Mouse (Mus musculus): Measurements from ENCODE around the gene Gmfg. TPM values are rescaled to one million over a fixed set of nuclear protein-coding genes. Genes with fewer than 3 reads are reported as not detected.

Gmfg gene
- total RNA-seq, 2 experiments from 2014 or later: 1.3 to 1.6 TPM

GRCm38 (mm10) chr7:28440739-28441138 is 3.5 kb downstream of the Gmfg start:
- TF ChIP-seq CTCF (IDR thresholded peaks at IDR 0.05): no peak
- no peak for DNase-seq (ENCODE audit: extremely low spot score in 1 of 2, low spot score in 2 of 2)
- Histone ChIP-seq H3K4me3 (no peak overlapping the region), H3K27ac (no peak overlapping the region)
- intact Hi-C loops (cut with DNase I): no loop called here

DNA sequence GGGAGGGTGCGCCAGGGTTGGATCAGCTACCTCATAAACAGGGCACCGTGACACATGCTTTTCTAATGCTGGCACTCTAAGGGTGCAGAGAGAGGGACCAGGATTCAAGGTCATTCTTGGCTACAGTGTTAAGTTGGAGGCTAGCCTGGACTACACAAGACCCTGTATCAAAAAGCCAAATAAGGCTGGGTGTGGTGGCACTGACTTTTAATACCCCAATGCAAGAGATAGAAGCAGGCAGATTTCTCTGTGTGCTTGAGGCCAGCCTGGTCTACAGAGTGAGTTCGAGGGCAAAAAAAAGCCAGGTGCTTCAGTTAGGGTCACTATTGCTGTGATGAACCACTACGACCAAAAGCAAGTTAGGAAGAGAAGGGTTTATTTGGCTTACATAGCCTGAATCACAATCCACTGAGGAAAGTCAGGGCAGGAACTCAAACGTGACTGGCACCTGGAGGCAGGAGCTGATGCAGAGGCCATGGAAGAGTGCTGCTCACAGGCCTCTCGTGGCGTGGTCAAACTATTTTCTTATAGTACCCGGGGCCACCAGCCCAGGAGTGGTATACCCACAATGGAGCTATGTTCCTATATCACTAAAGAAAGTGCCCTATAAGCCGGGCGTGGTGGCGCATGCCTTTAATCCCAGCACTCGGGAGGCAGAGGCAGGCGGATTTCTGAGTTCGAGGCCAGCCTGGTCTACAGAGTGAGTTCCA is 4.7 kb downstream of the Gmfg start:
- H3K4me3 ChIP-seq: no peak overlapping the region
- intact Hi-C loops (cut with DNase I): no loop called here
- no peak for TF ChIP-seq CTCF (IDR thresholded peaks at IDR 0.05)
- no peak for DNase-seq (ENCODE audit: extremely low spot score in 1 of 2, low spot score in 2 of 2)
- no peak overlapping the region for H3K27ac ChIP-seq

DNA sequence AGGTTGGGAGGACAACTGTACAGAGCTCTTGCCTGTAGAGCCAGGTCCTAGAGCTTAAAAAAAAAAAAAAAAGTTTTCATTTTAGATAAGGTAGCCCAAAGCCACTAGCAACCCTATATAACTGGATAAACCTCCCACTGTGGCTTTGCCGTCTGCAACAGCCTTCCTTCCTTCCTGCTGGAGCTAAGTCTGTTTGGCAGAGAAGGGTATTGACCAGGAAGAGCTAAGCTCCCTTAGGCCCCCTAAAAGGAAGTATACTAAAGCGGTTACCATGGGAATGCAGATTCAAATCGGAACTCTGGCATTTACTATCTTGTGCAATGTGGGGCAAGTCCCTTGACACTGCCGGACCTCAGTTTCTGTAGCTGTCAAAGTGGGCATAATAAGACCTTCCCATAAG is 5.4 kb downstream of the Gmfg start:
- Histone ChIP-seq H3K4me3 (no peak overlapping the region), H3K27ac (no peak overlapping the region)
- DNase-seq (ENCODE audit: extremely low spot score in 1 of 2, low spot score in 2 of 2): no peak
- intact Hi-C loops (cut with DNase I): no loop called here
- TF ChIP-seq CTCF (IDR thresholded peaks at IDR 0.05): no peak

- Histone ChIP-seq H3K27ac (no peak overlapping the region), H3K4me3 (no peak overlapping the region)
- no peak for DNase-seq (ENCODE audit: extremely low spot score in 1 of 2, low spot score in 2 of 2)
- intact Hi-C loops (cut with DNase I): loop anchor here (2.0 kb wide), 1 partner anchor 282 kb away; no protein-coding TSS in a partner anchor
- no peak for TF ChIP-seq CTCF (IDR thresholded peaks at IDR 0.05)
Measured at GRCm38 (mm10) chr7:28444344-28444974, 7.2 kb downstream of the Gmfg start.

- Histone ChIP-seq H3K27ac (no peak overlapping the region), H3K4me3 (no peak overlapping the region)
- DNase-seq (ENCODE audit: extremely low spot score in 1 of 2, low spot score in 2 of 2): peak; percentile 79 to 89
- intact Hi-C loops (cut with DNase I): loop anchor here (1.0 kb wide), 2 partner anchors 82 to 155 kb away; no protein-coding TSS in a partner anchor
- TF ChIP-seq CTCF (IDR thresholded peaks at IDR 0.05): peak; percentile 82
Measured at GRCm38 (mm10) chr7:28446446-28446845, 9.2 kb downstream of the Gmfg start.

DNA sequence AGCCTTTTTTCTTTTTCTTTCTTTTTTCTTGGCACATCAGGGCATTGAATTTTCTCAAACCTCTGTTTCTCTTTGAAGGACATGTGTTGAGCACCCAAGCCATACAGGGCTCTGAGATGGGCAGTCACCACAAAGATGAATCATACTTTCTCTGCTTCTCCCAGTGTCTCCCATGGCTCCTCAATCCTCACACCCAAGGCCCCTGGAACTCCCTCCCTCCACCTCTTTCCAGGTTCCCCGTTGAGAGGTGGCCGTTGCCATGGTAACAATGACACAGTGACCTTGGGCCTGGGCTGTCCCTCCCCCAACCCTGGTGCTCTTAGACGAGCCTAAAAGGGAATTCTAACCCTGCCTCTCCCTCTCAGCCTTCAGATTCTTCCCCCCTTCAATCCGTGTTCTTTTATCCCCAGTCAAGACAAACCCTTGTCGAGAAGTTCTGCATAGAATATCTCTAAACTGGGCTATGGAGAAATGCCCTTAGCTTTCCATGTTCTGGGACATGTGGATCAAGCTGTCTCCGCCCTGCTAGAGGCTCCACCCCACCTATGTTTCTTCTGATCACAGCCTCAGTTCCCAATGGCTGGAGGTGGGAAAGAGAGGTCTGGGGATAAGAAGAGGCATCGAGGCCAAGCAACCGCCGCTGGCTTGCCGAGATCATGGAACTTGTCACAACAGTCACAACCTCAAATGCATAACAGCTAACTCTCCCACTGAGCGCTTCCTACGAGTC is 10.0 kb downstream of the Gmfg start:
- H3K4me3 ChIP-seq: no peak overlapping the region
- DNase-seq (ENCODE audit: extremely low spot score in 1 of 2, low spot score in 2 of 2): no peak
- no peak for TF ChIP-seq CTCF (IDR thresholded peaks at IDR 0.05)
- intact Hi-C loops (cut with DNase I): no loop called here
- H3K27ac ChIP-seq: no peak overlapping the region

DNA sequence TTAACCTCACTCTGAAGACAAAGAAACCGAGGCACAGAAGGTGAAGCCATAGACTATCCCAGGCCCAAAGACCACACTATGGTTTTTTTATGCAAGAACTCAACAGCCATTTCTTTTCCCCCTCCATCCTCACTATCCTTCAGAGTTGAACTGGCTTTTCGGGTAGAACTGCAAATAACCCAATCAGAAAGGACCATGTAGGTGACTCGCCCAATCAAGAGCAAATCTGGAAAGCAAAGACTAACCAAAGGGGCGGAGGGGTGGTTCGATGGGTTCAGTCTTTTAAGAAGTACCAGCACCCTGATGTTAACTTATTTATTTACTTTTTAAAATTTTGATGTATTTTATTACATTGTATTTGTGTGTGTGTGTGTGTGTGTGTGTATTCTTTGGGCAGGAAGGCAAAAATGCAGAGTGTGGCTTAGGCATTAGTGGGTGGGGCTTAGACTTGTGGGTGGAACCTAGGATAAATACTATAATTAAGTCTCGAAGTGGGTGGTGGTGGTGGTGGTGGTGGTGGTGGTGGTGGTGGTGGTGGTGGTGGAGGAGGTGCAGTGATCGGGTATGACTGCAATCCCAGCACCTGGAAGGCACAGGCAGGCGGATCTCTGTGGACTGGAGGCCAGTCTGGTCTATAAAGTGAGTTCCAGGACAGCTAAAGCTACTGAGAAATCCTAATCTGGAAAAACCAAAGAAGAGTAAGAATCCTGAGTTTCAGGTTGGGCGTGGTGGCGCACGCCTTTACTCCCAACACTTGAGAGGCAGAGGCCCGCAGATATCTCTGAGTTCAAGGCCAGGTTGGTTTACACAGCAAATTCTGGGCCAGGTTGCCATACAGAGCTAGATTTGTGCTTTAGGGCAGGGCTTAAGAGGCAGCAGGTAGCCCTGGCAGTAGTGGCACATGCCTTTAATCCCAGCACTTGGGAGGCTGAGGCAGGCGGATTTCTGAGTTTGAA is 10.9 kb downstream of the Gmfg start:
- no peak overlapping the region for H3K27ac ChIP-seq
- TF ChIP-seq CTCF (IDR thresholded peaks at IDR 0.05): no peak
- no peak overlapping the region for H3K4me3 ChIP-seq
- no peak for DNase-seq (ENCODE audit: extremely low spot score in 1 of 2, low spot score in 2 of 2)
- intact Hi-C loops (cut with DNase I): no loop called here

GRCm38 (mm10) chr7:28451531-28452360 is 14.5 kb downstream of the Gmfg start, which contains the start of gene Lrfn1:
Gene Lrfn1, plus strand, starts transcription at chr7:28451980.
- peak within 1 kb of the TSS; percentile 67 for H3K4me3 ChIP-seq
- intact Hi-C loops (cut with DNase I): loop anchor here (2.0 kb wide), 1 partner anchor 37 kb away; no protein-coding TSS in a partner anchor
- peak in 1 of 2 experiments; percentile 42 for DNase-seq (ENCODE audit: extremely low spot score in 1 of 2, low spot score in 2 of 2)
- TF ChIP-seq CTCF (IDR thresholded peaks at IDR 0.05): no peak
- peak within 1 kb of the TSS; percentile 79 for H3K27ac ChIP-seq

- intact Hi-C loops (cut with DNase I): no loop called here
- peak overlapping the region; percentile 79 for H3K27ac ChIP-seq
- peak overlapping the region; percentile 67 for H3K4me3 ChIP-seq
- no peak for TF ChIP-seq CTCF (IDR thresholded peaks at IDR 0.05)
- no peak for DNase-seq (ENCODE audit: extremely low spot score in 1 of 2, low spot score in 2 of 2)
Measured at GRCm38 (mm10) chr7:28452361-28453005, 15.2 kb downstream of the Gmfg start.

- intact Hi-C loops (cut with DNase I): no loop called here
- Histone ChIP-seq H3K27ac (no peak overlapping the region), H3K4me3 (no peak overlapping the region)
- TF ChIP-seq CTCF (IDR thresholded peaks at IDR 0.05): no peak
- no peak for DNase-seq (ENCODE audit: extremely low spot score in 1 of 2, low spot score in 2 of 2)
Measured at GRCm38 (mm10) chr7:28460361-28460760, 23.1 kb downstream of the Gmfg start.

Data from left cerebral cortex, adult 2 months (tissue).